Mouse (Mus musculus) spleen, postnatal 14 days (tissue): Measurements from ENCODE around the gene Capns2.
"Not testable (repeated sequence)": the region's sequence is repeated elsewhere in the genome, so short reads cannot be mapped to it uniquely, and the experiment has no call there.

ENCODE experiments used
- DNase-seq, 2 experiments: peaks; one replicate each; pipeline ENCODE4 v3.0.0; 2021 to 2022; ENCODE audit warnings: low spot score in 2 of 2

Gene Capns2

GRCm38 (mm10) chr8:92901107-92901506, at the start of gene Capns2:
Capns2 (plus strand) TSS chr8:92901407.
- DNase-seq = no peak

DNA sequence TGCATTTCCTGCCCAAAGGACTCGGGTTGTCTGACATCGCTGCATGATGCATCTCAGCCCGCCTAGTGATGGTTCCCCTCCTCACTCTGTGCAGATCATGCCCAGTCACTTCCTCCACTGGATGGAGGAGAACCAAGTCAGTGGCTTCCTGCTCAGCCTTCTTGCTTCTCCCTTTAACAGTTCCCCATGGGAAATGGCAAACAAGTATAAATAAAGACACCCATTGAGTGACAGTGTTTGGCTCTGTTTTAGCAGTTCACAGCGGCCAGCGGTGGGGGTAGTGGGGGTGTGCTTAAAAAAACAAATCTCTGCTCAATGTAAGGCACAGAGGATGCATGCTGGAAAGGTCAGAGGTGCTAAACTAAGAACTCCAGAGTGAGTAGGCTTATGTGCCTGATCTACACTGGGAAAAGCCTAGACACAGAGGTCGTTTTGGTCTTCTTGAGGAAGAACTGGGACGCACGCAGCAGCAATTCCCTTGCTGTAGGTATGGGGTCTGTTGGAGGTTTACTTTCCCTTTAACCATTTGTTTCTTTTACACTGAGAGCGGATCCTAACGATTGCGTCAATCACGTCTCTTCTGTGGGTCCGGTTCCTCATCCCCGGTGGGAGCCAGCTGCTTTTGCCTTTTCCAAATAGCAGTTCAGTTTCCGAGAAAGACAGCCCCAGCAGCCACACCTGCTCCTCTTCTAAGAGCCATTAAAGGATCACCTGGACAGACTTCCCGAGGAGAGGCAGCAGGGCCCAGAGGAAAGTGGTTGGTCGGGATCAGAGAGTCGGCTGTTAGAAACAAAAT, 47.8 kb upstream of the Capns2 start:
- no peak for DNase-seq

GRCm38 (mm10) chr8:92854673-92855072, 46.5 kb upstream of the Capns2 start:
- DNase-seq = no peak

- peak; percentile 18 to 19 for DNase-seq
Observed at GRCm38 (mm10) chr8:92855171-92855894, 45.9 kb upstream of the Capns2 start, which contains the start of gene Lpcat2. Lpcat2 (plus strand) TSS chr8:92855339.

GRCm38 (mm10) chr8:92856273-92856986, 44.8 kb upstream of the Capns2 start:
- no peak for DNase-seq

GRCm38 (mm10) chr8:92858475-92859182, 42.6 kb upstream of the Capns2 start:
- no peak for DNase-seq

GRCm38 (mm10) chr8:92861977-92862376, 39.2 kb upstream of the Capns2 start:
- DNase-seq = no peak

GRCm38 (mm10) chr8:92870281-92870680, 30.9 kb upstream of the Capns2 start:
- no peak for DNase-seq

- no peak for DNase-seq
Observed at GRCm38 (mm10) chr8:92872063-92872759, 29.0 kb upstream of the Capns2 start.

GRCm38 (mm10) chr8:92875795-92876194, 25.4 kb upstream of the Capns2 start:
- DNase-seq = no peak

GRCm38 (mm10) chr8:92881247-92881646, 20.0 kb upstream of the Capns2 start:
- DNase-seq = no peak

DNA sequence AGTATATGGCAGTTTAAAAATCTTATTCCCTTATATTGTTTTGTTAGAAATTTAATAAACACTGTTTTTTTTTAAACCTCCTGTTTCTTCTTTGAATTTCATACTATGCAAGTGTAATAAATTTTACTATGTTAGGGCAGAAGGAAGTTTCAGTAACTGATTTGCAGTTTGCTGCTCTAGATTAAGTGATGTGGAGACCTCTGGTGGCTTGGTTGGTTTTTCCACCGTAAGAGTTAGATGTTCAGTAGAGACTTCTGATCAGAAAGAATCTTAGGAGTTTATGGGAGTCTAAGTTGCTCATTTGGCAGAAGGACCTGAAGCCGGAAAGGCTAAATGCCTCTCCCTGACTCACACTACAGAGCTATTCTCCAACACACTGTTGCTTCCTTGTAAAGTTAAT, 17.4 kb upstream of the Capns2 start:
- DNase-seq = no peak

GRCm38 (mm10) chr8:92892216-92892615, 9.0 kb upstream of the Capns2 start:
- not testable (repeated sequence) for DNase-seq

- no peak for DNase-seq
Observed at GRCm38 (mm10) chr8:92893870-92894269, 7.3 kb upstream of the Capns2 start.

- no peak for DNase-seq
Observed at GRCm38 (mm10) chr8:92895053-92895452, 6.2 kb upstream of the Capns2 start.

DNA sequence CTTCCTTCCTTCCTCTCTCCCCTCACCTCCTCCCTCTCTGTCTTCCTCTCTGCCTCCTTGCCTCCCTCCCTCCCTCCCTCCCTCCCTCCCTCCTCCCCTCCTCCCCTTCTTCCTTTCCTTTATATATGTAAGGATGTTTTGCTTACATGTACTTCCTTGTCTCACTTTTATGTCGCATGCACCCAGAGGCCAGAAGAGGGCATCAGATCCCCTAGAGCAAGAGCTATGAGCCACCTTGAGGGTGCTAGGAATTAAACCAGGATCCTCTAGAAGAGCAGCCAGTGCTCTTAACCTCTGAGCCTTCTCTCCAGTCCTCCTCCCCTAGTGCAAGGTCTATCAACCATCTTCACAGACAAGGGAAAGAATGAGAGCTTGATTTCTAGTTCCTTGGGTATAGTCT, 5.2 kb upstream of the Capns2 start:
- no peak for DNase-seq

DNA sequence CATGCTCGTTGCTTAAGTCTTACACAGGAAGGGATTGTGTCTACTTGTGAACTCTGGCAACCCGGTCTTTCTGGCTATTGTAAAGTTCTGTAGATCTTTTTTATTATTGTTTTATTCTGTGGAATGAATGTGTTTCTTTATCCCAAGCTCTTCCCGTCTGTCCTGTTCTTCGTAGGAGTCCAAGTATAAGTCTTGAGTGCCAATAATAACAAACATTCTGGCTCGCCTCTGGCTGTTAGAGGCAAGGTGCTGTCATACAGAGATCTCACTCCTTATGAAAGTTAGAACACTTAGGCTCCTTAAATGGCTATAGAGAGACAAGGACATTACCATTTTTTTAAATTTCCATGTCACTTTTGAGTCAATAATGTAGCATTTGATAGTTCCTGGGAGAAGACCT, 4.6 kb upstream of the Capns2 start:
- DNase-seq = no peak

DNA sequence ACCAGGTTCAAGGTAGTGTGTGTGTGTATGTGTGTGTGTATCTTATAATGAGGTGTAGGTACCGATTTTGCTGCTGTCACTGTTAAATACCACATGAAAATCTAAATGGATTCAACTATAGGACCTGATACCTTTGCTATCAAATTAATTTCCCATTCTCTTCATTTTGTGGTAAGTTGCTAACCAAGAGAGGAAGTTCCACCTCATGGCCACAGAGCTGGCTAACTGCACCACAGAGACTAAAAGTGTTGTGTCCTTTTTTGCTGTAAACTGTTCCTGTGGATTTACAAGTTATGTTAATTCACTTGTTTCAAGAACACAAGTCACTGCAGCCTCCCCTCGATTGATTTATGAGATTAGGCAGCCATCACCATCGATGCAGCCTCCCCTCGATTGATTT, 3.4 kb upstream of the Capns2 start:
- DNase-seq = no peak

DNA sequence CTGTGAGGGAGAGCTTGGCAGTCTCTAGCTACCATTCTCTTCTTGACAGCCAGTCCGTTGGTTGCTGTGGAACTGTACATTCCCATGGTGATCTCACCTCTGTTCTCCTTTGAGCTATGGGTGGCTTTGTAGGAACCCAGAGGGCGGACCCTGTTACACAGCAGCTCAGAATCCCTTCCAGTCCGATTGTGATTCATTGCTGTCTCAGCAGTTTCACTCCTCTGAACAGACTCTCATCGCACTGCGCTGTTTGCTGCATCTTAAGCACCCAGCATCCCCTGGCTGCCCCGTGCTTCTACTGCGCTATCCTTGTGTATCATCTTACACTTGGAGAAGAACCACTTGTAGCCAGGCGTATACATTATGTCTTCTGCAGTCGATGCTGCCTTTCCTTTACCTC, 1.6 kb upstream of the Capns2 start:
- no peak for DNase-seq

GRCm38 (mm10) chr8:92902981-92903380, 1.8 kb downstream of the Capns2 start:
- no peak for DNase-seq

GRCm38 (mm10) chr8:92903488-92904135, 2.4 kb downstream of the Capns2 start:
- DNase-seq = no peak
